8 mouse cellular contexts compared by ENCODE assay signal in genomic region chr10:8517591-8518140, GRCm38 (mm10). TPM values are rescaled to one million over a fixed set of nuclear protein-coding genes. Genes with fewer than 3 reads are reported as not detected.
DNase-seq lines count a peak whose midpoint lies in the region; ATAC-seq and TF ChIP-seq lines count a peak whose summit lies in the region.

No protein-coding gene starts in this region.

- no peak for TF ChIP-seq CTCF in lung, embryonic 14.5 days (IDR thresholded peaks at IDR 0.05; ENCODE audit: low read depth)
- no peak for TF ChIP-seq CTCF in bone marrow macrophage, adult 2 months (IDR thresholded peaks at IDR 0.05; ENCODE audit: low read depth, low read length)

- H3K4me2 ChIP-seq in lung, embryonic 14.5 days: peak overlapping the region; percentile 95
- H3K4me2 ChIP-seq in embryonic facial prominence, embryonic 15.5 days (replicated peaks): peak overlapping the region; percentile 88
- H3K4me2 ChIP-seq in kidney, embryonic 16.5 days (replicated peaks; ENCODE audit: low read depth, low read length): peak overlapping the region; percentile 87

- H3K36me3 ChIP-seq in lung, embryonic 14.5 days (ENCODE audit: insufficient read depth): no peaks in the 10 kb centered on the region
- H3K36me3 ChIP-seq in embryonic facial prominence, embryonic 15.5 days: peaks cover 4% of the 10 kb centered on the region; the same call in 1 of the 2 replicates
- H3K36me3 ChIP-seq in kidney, embryonic 16.5 days (ENCODE audit: insufficient read depth, low read length): no peaks in the 10 kb centered on the region

- WGBS in lung, embryonic 14.5 days: 1% methylated on average over 26 of the region's 26 CpGs
- WGBS in embryonic facial prominence, embryonic 15.5 days: under 1% methylated on average over 26 of the region's 26 CpGs
- under 1% methylated on average over 26 of the region's 26 CpGs for WGBS in kidney, embryonic 16.5 days

- no peaks in the 10 kb centered on the region for H3K4me1 ChIP-seq in lung, embryonic 14.5 days (ENCODE audit: insufficient read depth)
- peaks cover 38% of the 10 kb centered on the region for H3K4me1 ChIP-seq in bone marrow macrophage, adult 2 months (ENCODE audit: control insufficient read depth, insufficient read depth, low read length)
- peaks cover 29% of the 10 kb centered on the region for H3K4me1 ChIP-seq in embryonic facial prominence, embryonic 15.5 days
- H3K4me1 ChIP-seq in kidney, embryonic 16.5 days (ENCODE audit: insufficient read depth, low read length): peaks cover 29% of the 10 kb centered on the region

- peak overlapping the region; percentile 90; the same call in 1 of the 2 replicates for H3K27ac ChIP-seq in lung, embryonic 14.5 days (ENCODE audit: low read depth)
- no peak overlapping the region for H3K27ac ChIP-seq in bone marrow macrophage, adult 2 months (ENCODE audit: insufficient read depth, low read depth, low read length)
- peak overlapping the region; percentile 74; the same call in 1 of the 2 replicates for H3K27ac ChIP-seq in embryonic facial prominence, embryonic 15.5 days (replicated peaks)
- H3K27ac ChIP-seq in kidney, embryonic 16.5 days (ENCODE audit: low read length): no peak overlapping the region; the same call in 1 of the 2 replicates

- peak overlapping the region; percentile 73 for H3K9ac ChIP-seq in lung, embryonic 14.5 days
- peak overlapping the region; percentile 75 for H3K9ac ChIP-seq in embryonic facial prominence, embryonic 15.5 days
- peak overlapping the region; percentile 75 for H3K9ac ChIP-seq in kidney, embryonic 16.5 days (replicated peaks; ENCODE audit: low read length)

- H3K9me3 ChIP-seq in lung, embryonic 14.5 days (ENCODE audit: low read depth, low read length): no peaks in the 10 kb centered on the region
- H3K9me3 ChIP-seq in embryonic facial prominence, embryonic 15.5 days (replicated peaks): no peaks in the 10 kb centered on the region
- no peaks in the 10 kb centered on the region for H3K9me3 ChIP-seq in kidney, embryonic 16.5 days (ENCODE audit: low read length)

- peak; percentile 3; the same call in 1 of the 2 replicates for ATAC-seq in lung, embryonic 14.5 days (ENCODE audit: insufficient read depth)
- ATAC-seq in embryonic facial prominence, embryonic 15.5 days (ENCODE audit: insufficient number of reproducible peaks, low FRiP score, low TSS enrichment, low read depth): no peak
- peak; percentile 8 for ATAC-seq in kidney, embryonic 16.5 days (ENCODE audit: low FRiP score, low TSS enrichment)

- H3K4me3 ChIP-seq in lung, embryonic 14.5 days (ENCODE audit: low read depth, low read length): peak overlapping the region; percentile 74
- peak overlapping the region; percentile 96 for H3K4me3 ChIP-seq in bone marrow macrophage, adult 2 months (ENCODE audit: insufficient read depth, low read length)
- peak overlapping the region; percentile 77 for H3K4me3 ChIP-seq in embryonic facial prominence, embryonic 15.5 days (replicated peaks)
- H3K4me3 ChIP-seq in kidney, embryonic 16.5 days (ENCODE audit: low read length): peak overlapping the region; percentile 64

- no peak for DNase-seq in lung, embryonic 14.5 days
- no peak for DNase-seq in lung, postnatal 10 days
- peak; percentile 39 to 54 for DNase-seq in natural killer cell, adult 2 months (ENCODE audit: low spot score in 2 of 2)
- DNase-seq in adrenal gland, postnatal 10 days: no peak
- no peak for DNase-seq in testis, postnatal 14 days (ENCODE audit: low spot score)

- peaks cover 8% of the 10 kb centered on the region; the same call in 1 of the 2 replicates for H3K27me3 ChIP-seq in lung, embryonic 14.5 days (ENCODE audit: insufficient read depth, low read length)
- peaks cover 3% of the 10 kb centered on the region; the same call in 1 of the 2 replicates for H3K27me3 ChIP-seq in embryonic facial prominence, embryonic 15.5 days
- H3K27me3 ChIP-seq in kidney, embryonic 16.5 days (ENCODE audit: insufficient read depth, low read length): peaks cover 8% of the 10 kb centered on the region

- TF ChIP-seq POLR2A in bone marrow macrophage, adult 2 months (IDR thresholded peaks at IDR 0.05; ENCODE audit: borderline replicate concordance, low read depth, low read length): no peak

RNA-seq across cellular contexts. Expression of gene Ust, which starts 1.0 kb away (rescaled TPM):
- 7.6 and 8.4 TPM in 2 replicates for polyA plus RNA-seq in lung, embryonic 14.5 days (2014; fragmentation: Nextera tagmentation; extraction: Ambion mirVana)
- polyA plus RNA-seq in bone marrow macrophage, adult 2 months (2012; ENCODE audit: insufficient read depth, insufficient read length, missing spikeins): 3.9 and 4.0 TPM in 2 replicates
- polyA plus RNA-seq in embryonic facial prominence, embryonic 15.5 days (2015; fragmentation: Nextera tagmentation; extraction: Ambion mirVana): 12.0 and 12.4 TPM in 2 replicates
- polyA plus RNA-seq in kidney, embryonic 16.5 days (2015; fragmentation: Nextera tagmentation; extraction: Ambion mirVana): 4.9 and 5.2 TPM in 2 replicates
- 1 to 10 TPM; 5.3 to 6.2 TPM for total RNA-seq in adrenal gland, postnatal 10 days (2021)

Comparison
In these comparisons a context has a peak if more than half of its experiments do, and no peak if none do; other contexts are left out.
1. DNase-seq: peak in natural killer cell, adult 2 months (2 of 2); none in lung, embryonic 14.5 days (single experiment), lung, postnatal 10 days (single experiment), adrenal gland, postnatal 10 days (single experiment) and testis, postnatal 14 days (single experiment).
2. H3K27ac ChIP-seq: peak in lung, embryonic 14.5 days (single experiment) and embryonic facial prominence, embryonic 15.5 days (single experiment); none in bone marrow macrophage, adult 2 months (single experiment) and kidney, embryonic 16.5 days (single experiment).
3. Peak in every context shown above with its lines, with median percentiles within 50 percentile points of each other: H3K4me2 ChIP-seq, H3K4me3 ChIP-seq and H3K9ac ChIP-seq.